In genomic region chr4:115657104-115657866, GRCm38 (mm10) we compare ENCODE assay signal across 8 mouse cellular contexts. TPM values are rescaled to one million over a fixed set of nuclear protein-coding genes. Genes with fewer than 3 reads are reported as not detected.
DNase-seq lines count a peak whose midpoint lies in the region; ATAC-seq lines count a peak whose summit lies in the region.

No protein-coding gene starts in this region.

- WGBS in forebrain, embryonic 16.5 days: 1% methylated on average over 34 of the region's 34 CpGs
- WGBS in hindbrain, embryonic 14.5 days: 4% methylated on average over 33 of the region's 34 CpGs

- H3K4me2 ChIP-seq in forebrain, embryonic 16.5 days (ENCODE audit: low read length): peak overlapping the region; percentile 88
- H3K4me2 ChIP-seq in hindbrain, embryonic 14.5 days (replicated peaks): peak overlapping the region; percentile 95

- H3K27me3 ChIP-seq in forebrain, embryonic 16.5 days (replicated peaks; ENCODE audit: control insufficient read depth, insufficient read depth, low read length): no peaks in the 10 kb centered on the region
- no peaks in the 10 kb centered on the region for H3K27me3 ChIP-seq in hindbrain, embryonic 14.5 days (ENCODE audit: control insufficient read depth, insufficient read depth, low read length)

- peak overlapping the region; percentile 67 for H3K9ac ChIP-seq in forebrain, embryonic 16.5 days (replicated peaks; ENCODE audit: low read depth, low read length)
- H3K9ac ChIP-seq in hindbrain, embryonic 14.5 days: peak overlapping the region; percentile 81

- no peak overlapping the region for H3K27ac ChIP-seq in forebrain, embryonic 16.5 days (ENCODE audit: low read length)
- peak overlapping the region; percentile 32; the same call in 1 of the 2 replicates for H3K27ac ChIP-seq in hindbrain, embryonic 14.5 days

- H3K4me1 ChIP-seq in forebrain, embryonic 16.5 days (replicated peaks; ENCODE audit: control insufficient read depth, insufficient read depth, low read length): peaks cover 4% of the 10 kb centered on the region; the same call in 1 of the 2 replicates
- H3K4me1 ChIP-seq in hindbrain, embryonic 14.5 days (replicated peaks; ENCODE audit: control insufficient read depth, insufficient read depth, low read length): 0 out of 2 replicates have a peak, but pooled peaks cover 5% of the 10 kb centered on the region

- H3K36me3 ChIP-seq in forebrain, embryonic 16.5 days (ENCODE audit: control insufficient read depth, insufficient read depth): no peaks in the 10 kb centered on the region
- no peaks in the 10 kb centered on the region for H3K36me3 ChIP-seq in hindbrain, embryonic 14.5 days (replicated peaks; ENCODE audit: control insufficient read depth, insufficient read depth)

- no peaks in the 10 kb centered on the region for H3K9me3 ChIP-seq in forebrain, embryonic 16.5 days (ENCODE audit: control insufficient read depth, low read length)
- no peaks in the 10 kb centered on the region for H3K9me3 ChIP-seq in hindbrain, embryonic 14.5 days (ENCODE audit: control insufficient read depth, low read length)

- intact Hi-C loops in left cerebral cortex, postnatal 14 days (cut with DNase I): no loop called here

- ATAC-seq in forebrain, embryonic 16.5 days: peak; percentile 89
- ATAC-seq in hindbrain, embryonic 14.5 days (ENCODE audit: low FRiP score): peak; percentile 87
- ATAC-seq in monocyte, adult 5-6 weeks (replicated peaks; ENCODE audit: insufficient number of reproducible peaks, low FRiP score, low TSS enrichment, poor library complexity, severe bottlenecking): no peak

- peak; percentile 45 for DNase-seq in A20 (ENCODE audit: low read depth, low spot score)
- peak; percentile 42 for DNase-seq in adrenal gland, postnatal 25 days
- DNase-seq in hindbrain, embryonic 14.5 days (ENCODE audit: low spot score): peak; percentile 25
- peak; percentile 22 to 33 for DNase-seq in left cerebral cortex, postnatal 14 days (ENCODE audit: low spot score in 2 of 2)
- DNase-seq in lung, postnatal 4 days: peak; percentile 58 to 71
- DNase-seq in right cerebral cortex, postnatal 14 days: peak; percentile 33

- peak overlapping the region; percentile 52 for H3K4me3 ChIP-seq in forebrain, embryonic 16.5 days (replicated peaks; ENCODE audit: low read length)
- peak overlapping the region; percentile 48 for H3K4me3 ChIP-seq in hindbrain, embryonic 14.5 days (replicated peaks; ENCODE audit: low read length)

RNA-seq across cellular contexts. Expression of gene Cyp4b1, which starts 9.8 kb away (rescaled TPM):
- total RNA-seq in adrenal gland, postnatal 25 days (2021): 22.6 and 30.8 TPM in 2 replicates
- polyA plus RNA-seq in forebrain, embryonic 16.5 days (2015; fragmentation: Nextera tagmentation; extraction: Ambion mirVana): 0.41 and 0.42 TPM in 2 replicates
- polyA plus RNA-seq in hindbrain, embryonic 14.5 days (2014; fragmentation: Nextera tagmentation; extraction: Ambion mirVana): 0.99 and 1.9 TPM in 2 replicates
- 1 to 10 TPM; 2.7 TPM for total RNA-seq in left cerebral cortex, postnatal 14 days (2021)
- total RNA-seq in monocyte, adult 5-6 weeks (2017): not detected in 3 replicates

RNA-seq across cellular contexts. Expression of gene Cyp4a32, which starts 56.5 kb away (rescaled TPM):
- 1.3 TPM in 1 of 2 replicates, not detected in the other for total RNA-seq in adrenal gland, postnatal 25 days (2021)
- polyA plus RNA-seq in forebrain, embryonic 16.5 days (2015; fragmentation: Nextera tagmentation; extraction: Ambion mirVana): not detected in 2 replicates
- not detected in 2 replicates for polyA plus RNA-seq in hindbrain, embryonic 14.5 days (2014; fragmentation: Nextera tagmentation; extraction: Ambion mirVana)
- not detected for total RNA-seq in left cerebral cortex, postnatal 14 days (2021)
- total RNA-seq in monocyte, adult 5-6 weeks (2017): not detected in 3 replicates
